Comparison of ENCODE assay signal across 10 mouse cellular contexts in the genomic region with DNA sequence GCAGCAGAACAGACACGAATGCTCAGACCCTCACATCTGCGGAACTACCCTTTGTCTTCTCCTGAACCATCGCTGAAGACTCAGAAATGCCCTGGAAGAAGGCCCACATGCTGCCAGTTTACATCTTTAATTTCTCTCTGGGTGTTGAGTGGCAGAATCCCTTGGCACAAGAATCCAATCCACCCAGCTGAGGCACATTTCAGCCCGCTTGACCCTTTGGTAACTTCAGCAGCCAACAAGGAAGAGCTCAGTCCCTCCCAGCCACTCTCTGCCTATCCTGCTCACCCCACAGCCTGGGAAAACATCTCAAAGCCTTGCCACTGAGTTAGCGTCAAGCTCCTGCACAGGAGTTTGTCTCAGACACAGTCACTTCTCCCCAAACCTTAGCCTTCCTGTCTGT.
DNase-seq lines count a peak whose midpoint lies in the region; ATAC-seq and TF ChIP-seq lines count a peak whose summit lies in the region.
"Had no signal": no experiment of that assay in that cellular context is flagged by ENCODE, and none has a peak within 500 bp of the region (broad histone marks: within the 10 kb centered on the region; RNA-seq: fewer than 3 reads in every experiment).

No protein-coding gene starts in this region.

- H3K4me2 ChIP-seq in hindbrain, embryonic 11.5 days (replicated peaks; ENCODE audit: low read depth, low read length), result no peak overlapping the region; the same call in 1 of the 2 replicates
- no peak overlapping the region for H3K4me2 ChIP-seq in hindbrain, postnatal 0 days (ENCODE audit: low read depth, low read length)
- no peak overlapping the region for H3K4me2 ChIP-seq in limb, embryonic 15.5 days
- H3K4me2 ChIP-seq: forebrain, embryonic 12.5 days had no signal

- 26% methylated on average over 5 of the region's 5 CpGs for WGBS in hindbrain, embryonic 11.5 days
- 27% methylated on average over 5 of the region's 5 CpGs for WGBS in hindbrain, postnatal 0 days
- WGBS in embryonic facial prominence, embryonic 10.5 days, result 34% methylated on average over 5 of the region's 5 CpGs
- WGBS in limb, embryonic 15.5 days, result 51% methylated on average over 5 of the region's 5 CpGs

- ATAC-seq in hindbrain, embryonic 11.5 days (ENCODE audit: low FRiP score), result no peak
- no peak for ATAC-seq in hindbrain, postnatal 0 days
- no peak for ATAC-seq in limb, embryonic 15.5 days (ENCODE audit: insufficient number of reproducible peaks, low FRiP score, low TSS enrichment, low read depth)
- ATAC-seq: liver, postnatal 0 days had no signal

- no peaks in the 10 kb centered on the region for H3K27me3 ChIP-seq in hindbrain, embryonic 11.5 days (ENCODE audit: control insufficient read depth, insufficient read depth, low read length)
- H3K27me3 ChIP-seq in hindbrain, postnatal 0 days (ENCODE audit: insufficient read depth, low read length), result peaks cover 7% of the 10 kb centered on the region; the same call in 1 of the 2 replicates
- peaks cover 8% of the 10 kb centered on the region; the same call in 1 of the 2 replicates for H3K27me3 ChIP-seq in embryonic facial prominence, embryonic 10.5 days (replicated peaks; ENCODE audit: low read depth, poor library complexity, severe bottlenecking)
- peaks cover 34% of the 10 kb centered on the region for H3K27me3 ChIP-seq in limb, embryonic 15.5 days

- no peaks in the 10 kb centered on the region for H3K36me3 ChIP-seq in hindbrain, embryonic 11.5 days (ENCODE audit: control insufficient read depth, insufficient read depth, low read length)
- no peaks in the 10 kb centered on the region for H3K36me3 ChIP-seq in hindbrain, postnatal 0 days (ENCODE audit: insufficient read depth, low read length)
- no peaks in the 10 kb centered on the region for H3K36me3 ChIP-seq in embryonic facial prominence, embryonic 10.5 days (replicated peaks)
- no peaks in the 10 kb centered on the region for H3K36me3 ChIP-seq in limb, embryonic 15.5 days
- H3K36me3 ChIP-seq: forebrain, embryonic 12.5 days had no signal

- TF ChIP-seq CTCF in hindbrain, postnatal 0 days (IDR thresholded peaks at IDR 0.05; ENCODE audit: low read depth), result no peak

- peaks cover 29% of the 10 kb centered on the region for H3K4me1 ChIP-seq in hindbrain, embryonic 11.5 days (replicated peaks; ENCODE audit: control insufficient read depth, insufficient read depth, low read length)
- H3K4me1 ChIP-seq in hindbrain, postnatal 0 days (ENCODE audit: insufficient read depth, low read length), result peaks cover 20% of the 10 kb centered on the region
- H3K4me1 ChIP-seq in embryonic facial prominence, embryonic 10.5 days, result peaks cover 74% of the 10 kb centered on the region
- peaks cover 22% of the 10 kb centered on the region for H3K4me1 ChIP-seq in limb, embryonic 15.5 days

- H3K9me3 ChIP-seq in hindbrain, embryonic 11.5 days (ENCODE audit: control insufficient read depth, low read length), result no peaks in the 10 kb centered on the region
- no peaks in the 10 kb centered on the region for H3K9me3 ChIP-seq in hindbrain, postnatal 0 days (ENCODE audit: low read length)
- no peaks in the 10 kb centered on the region for H3K9me3 ChIP-seq in embryonic facial prominence, embryonic 10.5 days
- no peaks in the 10 kb centered on the region for H3K9me3 ChIP-seq in limb, embryonic 15.5 days
- H3K9me3 ChIP-seq: forebrain, embryonic 12.5 days had no signal

- peak overlapping the region; percentile 59 for H3K27ac ChIP-seq in hindbrain, embryonic 11.5 days (ENCODE audit: low read depth, low read length)
- no peak overlapping the region for H3K27ac ChIP-seq in hindbrain, postnatal 0 days
- peak overlapping the region; percentile 49; the same call in 1 of the 2 replicates for H3K27ac ChIP-seq in embryonic facial prominence, embryonic 10.5 days (replicated peaks)
- H3K27ac ChIP-seq in limb, embryonic 15.5 days, result peak overlapping the region; percentile 12; the same call in 1 of the 2 replicates
- H3K27ac ChIP-seq: forebrain, embryonic 12.5 days had no signal

- H3K9ac ChIP-seq in hindbrain, embryonic 11.5 days (ENCODE audit: low read depth, low read length), result no peak overlapping the region
- H3K9ac ChIP-seq in hindbrain, postnatal 0 days (replicated peaks; ENCODE audit: low read length), result no peak overlapping the region
- H3K9ac ChIP-seq in limb, embryonic 15.5 days, result no peak overlapping the region
- H3K9ac ChIP-seq: forebrain, embryonic 12.5 days; liver, postnatal 0 days had no signal

- no peak for DNase-seq in hindbrain, embryonic 11.5 days (ENCODE audit: low spot score)
- no peak for DNase-seq in hindbrain, postnatal 0 days (ENCODE audit: low spot score)
- peak; percentile 39 for DNase-seq in adipocyte (ENCODE audit: low spot score)
- DNase-seq in embryonic facial prominence, embryonic 10.5 days (ENCODE audit: low spot score), result no peak
- DNase-seq in cerebellum, postnatal 25 days, result no peak
- no peak for DNase-seq in kidney, postnatal 36 days
- DNase-seq: liver, postnatal 0 days; right cerebral cortex, postnatal 4 days had no signal

- H3K4me3 ChIP-seq in hindbrain, embryonic 11.5 days (ENCODE audit: low read depth, low read length), result no peak overlapping the region
- H3K4me3 ChIP-seq in hindbrain, postnatal 0 days (ENCODE audit: low read length), result no peak overlapping the region
- H3K4me3 ChIP-seq in embryonic facial prominence, embryonic 10.5 days, result no peak overlapping the region
- H3K4me3 ChIP-seq in limb, embryonic 15.5 days, result no peak overlapping the region
- H3K4me3 ChIP-seq: forebrain, embryonic 12.5 days had no signal
